Mouse (Mus musculus) midbrain, embryonic 16.5 days (tissue): ENCODE results near the gene Krt24. TPM values are rescaled to one million over a fixed set of nuclear protein-coding genes. Genes with fewer than 3 reads are reported as not detected.

Experiments
- ATAC-seq: fragments of 200-750 bp; cut with Nextera tagmentation; 2 replicates; pipeline ENCODE4 v1.8.0; 2017; ENCODE audit warnings: moderate TSS enrichment
- H3K27ac ChIP-seq: fragments of 300-500 bp; sonication (generic); 2 replicates; pipeline ENCODE4 v1.5.1; 2014; ENCODE audit warnings: mild to moderate bottlenecking, low read length, mixed read lengths
- H3K27me3 ChIP-seq: fragments of 300-500 bp; sonication (generic); 2 replicates; pipeline ENCODE4 v1.6.1; 2014; ENCODE audit warnings: low read depth, low read length, mixed read lengths; ENCODE audit not compliant: control insufficient read depth, insufficient read depth
- H3K36me3 ChIP-seq: fragments of 300-500 bp; sonication (generic); 2 replicates; pipeline ENCODE4 v1.6.1; 2014; ENCODE audit warnings: mild to moderate bottlenecking, low read length, moderate library complexity, mixed read lengths; ENCODE audit not compliant: control insufficient read depth, insufficient read depth
- H3K4me1 ChIP-seq: fragments of 300-500 bp; sonication (generic); 2 replicates; pipeline ENCODE4 v1.6.1; 2014; ENCODE audit warnings: mild to moderate bottlenecking, low read length, mixed read lengths; ENCODE audit not compliant: control insufficient read depth, insufficient read depth
- H3K4me2 ChIP-seq: fragments of 300-500 bp; sonication (generic); 2 replicates; pipeline ENCODE4 v1.6.1; 2014; ENCODE audit warnings: mild to moderate bottlenecking, low read length, mixed read lengths
- H3K4me3 ChIP-seq: fragments of 300-500 bp; sonication (generic); 2 replicates; pipeline ENCODE4 v1.5.1; 2014; ENCODE audit warnings: low read depth, mild to moderate bottlenecking, low read length, moderate library complexity, mixed read lengths
- H3K9ac ChIP-seq: fragments of 300-500 bp; sonication (generic); 2 replicates; pipeline ENCODE4 v1.6.1; 2014; ENCODE audit warnings: low read depth, low read length, mixed read lengths
- H3K9me3 ChIP-seq: fragments of 300-500 bp; sonication (generic); replicated peaks from 2 replicates; pipeline ENCODE4 v1.6.1; 2014; ENCODE audit warnings: mild to moderate bottlenecking, low read length, mixed read lengths; ENCODE audit not compliant: control insufficient read depth, poor library complexity, severe bottlenecking
- WGBS: fragments of 180-500 bp; shearing (Covaris S2); extraction: QIAGEN DNeasy Blood & Tissue Kit; methylation state at CpG from one replicate; pipeline ENCODE4 v1.1.7; 2014; 5-methylcytosine and 5-hydroxymethylcytosine counted together
- polyA plus RNA-seq: library from polyadenylated mRNA; unstranded; fragments of >200 nt; fragmentation: Nextera tagmentation; extraction: Ambion mirVana; gene quantifications from 2 replicates; pipeline ENCODE4 v1.2.1, GENCODE M21; 2015

Krt24 gene
- not detected in 2 replicates for polyA plus RNA-seq

DNA sequence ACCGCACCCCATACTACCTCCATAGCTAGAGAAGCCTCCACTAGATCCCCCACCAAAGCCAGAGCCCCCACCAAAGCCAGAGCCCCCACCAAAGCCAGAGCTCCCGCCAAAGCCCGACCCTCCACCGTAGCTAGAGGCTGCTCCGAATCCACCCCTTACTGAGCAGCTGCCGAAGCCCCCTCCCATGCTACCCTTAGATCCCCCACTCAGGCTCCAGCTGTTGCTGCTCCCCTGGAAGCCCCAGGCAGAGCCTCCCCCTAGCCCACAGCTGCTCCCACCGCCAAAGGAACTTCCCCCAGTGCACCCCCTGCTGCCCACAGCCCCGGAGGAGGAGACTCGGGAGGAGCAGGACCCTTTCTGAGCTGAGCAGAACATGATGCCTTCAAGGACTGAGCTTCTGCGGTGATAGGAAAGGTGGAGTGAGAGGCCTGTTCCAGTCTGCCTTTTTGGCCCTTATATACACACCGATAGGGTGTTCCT is at the start of gene Krt24:
Gene Krt24 (minus strand): TSS at position 430 of the 480 bp plus-strand sequence.
- no peaks in the 10 kb centered on the region for H3K27me3 ChIP-seq
- H3K9ac ChIP-seq: no peak within 1 kb of the TSS
- WGBS: 47% methylated on average over 10 of the region's 11 CpGs
- no peak within 1 kb of the TSS for H3K27ac ChIP-seq
- no peak within 1 kb of the TSS for H3K4me2 ChIP-seq
- H3K9me3 ChIP-seq: no peaks in the 10 kb centered on the region
- H3K4me3 ChIP-seq: no peak within 1 kb of the TSS
- no peaks in the 10 kb centered on the region for H3K36me3 ChIP-seq
- ATAC-seq: no peak
- 0 out of 2 replicates have a peak, but pooled peaks cover 2% of the 10 kb centered on the region for H3K4me1 ChIP-seq

DNA sequence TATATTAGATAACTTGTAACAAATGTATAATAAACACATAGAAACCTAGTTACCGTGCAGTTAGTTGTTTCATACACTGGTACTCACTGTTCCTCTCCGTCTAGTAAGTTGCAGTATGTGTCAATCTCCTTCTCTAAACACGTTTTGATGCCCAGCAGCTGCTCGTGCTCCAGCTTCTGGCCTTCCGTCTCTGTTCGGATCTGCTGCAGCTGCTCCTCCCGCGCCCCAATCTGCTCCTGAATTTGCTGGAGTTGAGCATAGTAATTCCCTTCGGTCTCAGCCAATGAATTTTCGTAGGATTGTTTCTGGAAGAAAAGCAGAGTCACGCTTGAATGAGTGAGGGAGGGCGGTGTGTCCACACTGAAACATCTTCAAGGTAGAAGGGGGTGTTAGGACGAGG is 48.4 kb upstream of the Krt24 start:
- ATAC-seq: no peak
- H3K9me3 ChIP-seq: no peaks in the 10 kb centered on the region
- H3K4me2 ChIP-seq: no peak overlapping the region; the same call in 1 of the 2 replicates
- no peak overlapping the region for H3K4me3 ChIP-seq
- H3K4me1 ChIP-seq: 0 out of 2 replicates have a peak, but pooled peaks cover 2% of the 10 kb centered on the region
- no peak overlapping the region for H3K9ac ChIP-seq
- 46% methylated on average over 13 of the region's 13 CpGs for WGBS
- H3K36me3 ChIP-seq: no peaks in the 10 kb centered on the region
- H3K27ac ChIP-seq: no peak overlapping the region
- no peaks in the 10 kb centered on the region for H3K27me3 ChIP-seq

DNA sequence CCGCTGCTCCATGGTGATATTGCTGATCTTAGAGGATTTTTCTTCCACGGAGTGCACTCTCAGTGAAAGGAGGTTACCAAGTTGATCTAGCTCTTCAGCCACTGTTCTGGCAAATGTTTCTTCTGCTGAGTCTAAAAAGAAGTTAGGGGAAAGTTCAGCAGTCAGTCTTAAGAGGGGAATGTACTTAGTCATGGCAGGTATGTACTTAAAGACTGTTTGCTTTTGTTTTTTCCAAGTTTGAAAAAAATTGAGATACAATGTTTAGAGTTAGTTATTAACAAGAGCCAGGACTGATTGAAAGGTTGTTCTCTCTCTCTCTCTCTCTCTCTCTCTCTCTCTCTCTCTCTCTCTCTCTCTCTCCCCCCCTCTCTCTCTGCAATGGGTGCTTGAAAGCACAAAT is 44.6 kb upstream of the Krt24 start:
- Histone ChIP-seq H3K9ac (no peak overlapping the region), H3K9me3 (no peaks in the 10 kb centered on the region), H3K4me3 (no peak overlapping the region), H3K36me3 (no peaks in the 10 kb centered on the region), H3K27ac (no peak overlapping the region), H3K4me2 (no peak overlapping the region), H3K4me1 (0 out of 2 replicates have a peak, but pooled peaks cover 2% of the 10 kb centered on the region), H3K27me3 (no peaks in the 10 kb centered on the region)
- no peak for ATAC-seq
- 69% methylated on average over 2 of the region's 2 CpGs for WGBS

DNA sequence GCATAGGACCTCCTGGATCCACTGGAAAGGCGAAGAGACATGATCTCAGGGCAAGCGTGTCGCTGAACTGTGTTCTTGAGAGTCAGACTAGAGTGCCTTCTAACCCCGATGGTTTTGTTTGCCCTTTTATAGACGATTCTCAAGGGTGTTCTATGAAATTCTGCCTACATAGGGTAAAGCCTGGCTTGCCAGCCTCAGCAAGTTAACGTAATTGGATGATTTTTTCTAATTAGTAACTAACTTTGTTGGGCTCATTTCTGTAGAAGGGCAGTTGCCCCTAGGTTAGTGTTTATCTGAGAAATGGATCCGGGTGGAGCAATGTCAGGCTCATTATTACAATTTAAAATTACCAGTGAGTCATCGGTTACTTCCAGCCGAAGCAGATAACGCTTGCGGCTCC is 37.8 kb upstream of the Krt24 start, which contains the start of gene Krt25:
Gene Krt25 (minus strand): TSS at position 101 of the 400 bp plus-strand sequence.
- 94% methylated on average over 11 of the region's 11 CpGs for WGBS
- no peak for ATAC-seq
- H3K36me3 ChIP-seq: no peaks in the 10 kb centered on the region
- no peak within 1 kb of the TSS for H3K4me2 ChIP-seq
- H3K9ac ChIP-seq: no peak within 1 kb of the TSS
- no peak within 1 kb of the TSS for H3K27ac ChIP-seq
- H3K4me3 ChIP-seq: no peak within 1 kb of the TSS
- H3K4me1 ChIP-seq: no peaks in the 10 kb centered on the region
- no peaks in the 10 kb centered on the region for H3K27me3 ChIP-seq
- H3K9me3 ChIP-seq: no peaks in the 10 kb centered on the region

DNA sequence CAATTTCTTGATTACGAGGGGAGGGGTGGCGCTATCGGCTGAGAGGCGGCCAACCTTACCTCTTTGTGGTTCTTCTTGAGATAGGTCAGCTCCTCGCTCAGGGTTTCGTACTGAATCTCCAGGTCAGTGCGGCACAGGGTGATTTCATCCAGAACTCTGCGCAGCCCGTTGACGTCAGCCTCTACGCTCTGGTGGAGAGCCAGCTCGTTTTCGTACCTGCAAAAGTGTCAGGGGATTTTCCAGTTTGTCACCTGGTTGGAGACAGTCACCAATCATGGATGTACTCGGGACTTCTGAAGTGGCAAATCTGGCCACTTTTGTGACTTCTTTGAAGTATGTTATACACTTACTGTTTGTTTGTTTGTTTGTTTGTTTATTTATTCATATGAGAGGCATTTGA is 36.0 kb upstream of the Krt24 start:
- no peak overlapping the region for H3K4me2 ChIP-seq
- H3K4me3 ChIP-seq: no peak overlapping the region
- H3K9ac ChIP-seq: no peak overlapping the region
- H3K4me1 ChIP-seq: no peaks in the 10 kb centered on the region
- no peak for ATAC-seq
- H3K9me3 ChIP-seq: no peaks in the 10 kb centered on the region
- no peaks in the 10 kb centered on the region for H3K36me3 ChIP-seq
- H3K27me3 ChIP-seq: no peaks in the 10 kb centered on the region
- WGBS: 88% methylated on average over 14 of the region's 14 CpGs
- H3K27ac ChIP-seq: no peak overlapping the region

DNA sequence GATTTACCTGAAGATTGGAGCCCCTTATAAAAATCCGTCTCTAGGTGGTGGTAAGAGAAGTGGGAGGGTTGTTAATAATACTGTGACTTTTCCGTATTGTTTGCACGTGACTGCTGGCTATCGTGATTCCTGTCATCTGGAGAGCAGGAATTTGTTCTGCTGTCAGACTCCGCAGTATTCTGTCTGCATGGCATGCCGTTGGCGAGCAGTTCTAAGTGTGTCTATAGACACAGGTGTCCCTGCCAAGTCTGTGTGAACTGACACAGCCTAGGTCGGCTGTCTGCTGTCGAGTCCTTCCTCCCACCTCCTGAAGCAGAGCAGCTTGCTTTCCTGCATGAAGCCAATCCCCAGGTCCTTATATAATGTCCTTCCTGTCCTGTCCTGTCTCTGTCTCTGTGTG is 34.1 kb upstream of the Krt24 start:
- H3K4me1 ChIP-seq: no peaks in the 10 kb centered on the region
- H3K27ac ChIP-seq: no peak overlapping the region
- H3K36me3 ChIP-seq: no peaks in the 10 kb centered on the region
- no peak overlapping the region for H3K9ac ChIP-seq
- no peak for ATAC-seq
- 80% methylated on average over 9 of the region's 9 CpGs for WGBS
- no peaks in the 10 kb centered on the region for H3K9me3 ChIP-seq
- H3K4me3 ChIP-seq: no peak overlapping the region
- H3K4me2 ChIP-seq: no peak overlapping the region
- H3K27me3 ChIP-seq: no peaks in the 10 kb centered on the region

DNA sequence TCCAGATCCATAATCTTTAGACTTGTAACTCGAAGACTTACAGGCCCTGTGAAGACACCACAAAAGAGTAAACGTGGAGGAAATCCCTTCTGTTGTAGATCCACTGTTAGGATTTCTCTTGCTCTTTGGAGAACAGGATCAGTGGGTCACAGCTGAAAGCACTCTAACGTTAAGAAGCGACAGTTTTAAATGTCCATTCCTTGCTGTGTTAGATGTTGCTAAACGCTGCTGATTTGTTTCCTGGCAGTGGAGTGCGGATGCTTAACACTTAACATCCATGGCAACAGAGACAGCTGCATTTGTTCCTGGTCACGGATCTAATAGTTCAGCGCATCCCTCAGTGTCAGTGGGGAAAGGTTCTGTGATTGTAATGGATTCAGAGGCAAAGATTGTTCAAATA is 31.5 kb upstream of the Krt24 start:
- Histone ChIP-seq H3K4me2 (no peak overlapping the region), H3K4me3 (no peak overlapping the region), H3K27me3 (no peaks in the 10 kb centered on the region), H3K36me3 (no peaks in the 10 kb centered on the region), H3K9ac (no peak overlapping the region), H3K27ac (no peak overlapping the region), H3K9me3 (no peaks in the 10 kb centered on the region), H3K4me1 (no peaks in the 10 kb centered on the region)
- ATAC-seq: no peak
- 30% methylated on average over 8 of the region's 8 CpGs for WGBS

DNA sequence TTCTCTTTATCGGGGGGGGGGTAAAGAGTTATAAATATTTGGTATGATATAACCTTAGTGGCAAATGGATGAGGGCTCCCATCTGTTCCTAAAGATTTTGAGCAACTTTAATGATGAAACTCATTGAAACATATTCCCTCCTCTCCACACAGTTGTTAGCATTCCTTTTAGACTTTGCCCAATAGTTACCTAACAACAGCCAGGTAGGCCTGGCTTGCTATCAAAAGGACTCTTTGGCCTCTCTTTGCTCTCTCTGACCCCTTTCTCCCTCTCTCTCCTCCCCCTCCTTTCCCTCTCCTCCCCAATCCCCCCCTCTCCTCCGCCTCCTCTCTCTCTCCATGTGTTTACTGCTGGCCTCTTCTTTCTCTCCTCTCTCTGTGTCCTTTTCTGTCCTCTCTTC is 29.5 kb upstream of the Krt24 start:
- WGBS: 86% methylated on average over 2 of the region's 2 CpGs
- no peak for ATAC-seq

DNA sequence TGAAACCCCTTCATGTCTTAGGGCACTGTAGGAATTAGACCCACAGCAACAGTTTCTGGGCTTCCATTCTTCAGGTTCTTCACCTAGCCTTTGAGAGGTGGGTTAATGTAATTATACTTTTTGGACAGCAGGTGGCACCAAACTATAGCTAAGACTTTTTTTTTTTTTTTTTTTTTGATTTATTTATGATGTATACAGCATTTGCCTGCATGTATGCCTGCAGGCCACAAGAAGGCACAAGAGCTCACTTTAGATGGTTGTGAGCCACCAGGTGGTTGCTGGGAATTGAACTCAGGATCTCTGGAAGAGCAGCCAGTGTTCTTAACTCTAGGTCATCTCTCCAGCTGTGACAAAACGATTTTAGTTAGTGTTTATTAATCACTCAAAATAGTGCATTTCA is 25.8 kb upstream of the Krt24 start:
- no peak overlapping the region for H3K4me2 ChIP-seq
- WGBS: 100% methylated on average over 1 of the region's 1 CpGs

More for the DNA sequence above, 29.5 kb upstream of the Krt24 start:
- Histone ChIP-seq H3K36me3 (no peaks in the 10 kb centered on the region), H3K9me3 (no peaks in the 10 kb centered on the region), H3K4me1 (no peaks in the 10 kb centered on the region), H3K27ac (no peak overlapping the region), H3K27me3 (no peaks in the 10 kb centered on the region), H3K4me3 (no peak overlapping the region), H3K9ac (no peak overlapping the region), H3K4me2 (no peak overlapping the region)

More for the DNA sequence above, 25.8 kb upstream of the Krt24 start:
- ATAC-seq: no peak
- Histone ChIP-seq H3K9ac (no peak overlapping the region), H3K27ac (no peak overlapping the region), H3K36me3 (no peaks in the 10 kb centered on the region), H3K9me3 (no peaks in the 10 kb centered on the region), H3K27me3 (no peaks in the 10 kb centered on the region), H3K4me3 (no peak overlapping the region), H3K4me1 (no peaks in the 10 kb centered on the region)
